Mouse (Mus musculus): ENCODE data around the gene Zeb2.
A peak's percentile ranks its signal among the peaks of the same experiment; 100 is the strongest.

Gene Zeb2

DNA sequence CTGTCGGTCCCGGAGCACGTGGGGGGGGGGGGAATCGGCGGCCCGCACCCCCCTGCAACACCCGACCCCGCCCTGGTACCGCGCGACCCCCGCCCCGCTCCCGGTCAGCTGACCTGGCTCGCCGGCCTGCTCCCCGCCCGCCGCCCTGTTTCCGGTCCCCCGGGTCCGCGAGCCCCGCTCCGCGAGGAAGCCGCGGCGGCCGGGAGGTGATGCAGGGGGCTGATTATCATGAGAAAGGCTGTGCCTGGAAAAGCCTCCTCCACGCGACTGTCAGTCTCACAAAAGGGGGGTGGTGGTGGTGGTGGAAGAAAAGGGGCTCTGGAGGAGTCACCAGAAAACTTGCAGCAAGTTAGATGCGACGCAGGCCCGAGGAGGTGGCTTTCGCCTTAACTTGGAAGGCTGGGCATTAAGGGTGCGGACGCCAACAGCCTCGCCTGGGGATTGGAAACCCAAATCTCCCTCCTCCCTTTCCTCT, at the start of gene Zeb2:
TSS of gene Zeb2 (minus strand) at position 309 of the 475 bp plus-strand sequence.
- peak; percentile 57 for DNase-seq (ENCODE audit: low spot score)

DNA sequence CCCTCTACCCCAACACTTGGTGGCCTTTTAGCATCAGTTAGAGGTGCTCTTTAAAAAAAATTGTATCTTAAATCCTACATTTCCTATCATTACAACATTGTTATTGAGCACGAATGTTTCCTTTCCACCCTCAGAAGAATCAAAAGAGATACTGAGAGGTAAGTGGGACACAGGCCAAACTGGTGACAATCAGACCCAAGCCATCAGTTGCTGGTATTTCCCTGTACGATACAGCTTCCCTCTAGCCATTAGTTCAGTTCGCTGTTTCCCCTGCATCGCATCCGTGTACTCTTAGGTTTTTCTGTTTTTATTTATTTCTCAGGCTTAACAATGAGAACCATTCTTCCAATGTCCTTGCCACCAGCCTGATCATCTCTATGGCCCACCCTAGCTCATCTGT, 41.6 kb upstream of the Zeb2 start:
- no peak for DNase-seq (ENCODE audit: low spot score)

DNA sequence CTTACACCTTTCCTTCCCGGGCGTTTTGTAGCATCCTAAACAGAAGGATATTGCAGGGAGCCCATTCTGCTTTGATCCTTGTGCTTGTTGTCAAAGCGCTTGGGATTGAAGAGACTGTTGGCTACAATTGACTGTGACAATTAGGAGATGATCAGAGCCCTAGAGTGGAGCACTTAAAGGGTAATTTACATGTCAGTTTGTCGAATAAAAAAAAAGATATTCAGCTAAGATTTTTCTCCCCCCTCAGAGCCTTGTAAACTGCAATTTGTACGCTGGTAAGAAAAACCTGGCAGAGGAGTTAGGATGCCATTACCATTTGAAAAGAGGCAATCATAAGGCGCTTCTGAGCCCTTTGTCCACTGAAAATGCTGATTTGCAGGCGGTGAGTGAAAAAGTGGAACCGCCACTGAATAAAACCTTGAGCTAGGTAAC, 41.2 kb upstream of the Zeb2 start:
- no peak for DNase-seq (ENCODE audit: low spot score)

DNA sequence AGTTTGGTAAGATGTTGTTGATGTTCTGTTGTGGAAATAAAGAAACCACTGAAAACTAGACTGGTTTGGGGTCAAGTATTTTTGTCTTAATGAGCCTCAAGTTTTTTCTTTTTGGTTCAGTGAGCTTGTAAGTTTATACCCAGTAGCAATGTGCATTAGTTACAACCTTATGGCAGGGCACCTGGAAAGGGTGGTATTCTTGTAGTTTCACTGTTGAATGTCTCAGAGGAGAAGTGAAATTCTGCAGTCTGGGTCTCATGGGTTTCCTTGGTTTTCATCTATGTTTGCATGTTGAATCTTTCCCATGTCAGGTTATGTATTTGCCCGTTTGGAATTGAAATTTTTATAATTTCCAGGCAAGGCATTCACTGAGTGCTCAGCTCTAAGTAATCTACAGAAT, 36.1 kb upstream of the Zeb2 start:
- no peak for DNase-seq (ENCODE audit: low spot score)

DNA sequence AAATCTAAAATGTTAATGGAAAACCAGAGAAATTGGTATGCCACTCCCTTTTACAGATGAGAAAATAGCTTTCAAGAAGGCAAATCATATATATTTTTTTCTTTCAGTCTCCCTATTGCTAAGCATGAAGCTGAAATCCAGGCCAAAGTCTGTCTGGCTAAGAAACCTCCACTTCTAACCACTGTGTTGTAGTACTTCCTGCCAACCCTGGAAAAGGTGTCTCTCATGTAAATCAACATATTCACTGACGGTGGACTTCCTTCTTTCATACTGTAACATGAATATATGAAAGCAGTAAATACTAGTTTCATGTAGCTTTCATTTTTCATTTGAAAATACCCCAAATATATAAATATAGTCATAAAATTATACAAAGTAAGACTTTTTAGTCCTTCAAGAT, 26.0 kb upstream of the Zeb2 start:
- DNase-seq (ENCODE audit: low spot score), result no peak

DNA sequence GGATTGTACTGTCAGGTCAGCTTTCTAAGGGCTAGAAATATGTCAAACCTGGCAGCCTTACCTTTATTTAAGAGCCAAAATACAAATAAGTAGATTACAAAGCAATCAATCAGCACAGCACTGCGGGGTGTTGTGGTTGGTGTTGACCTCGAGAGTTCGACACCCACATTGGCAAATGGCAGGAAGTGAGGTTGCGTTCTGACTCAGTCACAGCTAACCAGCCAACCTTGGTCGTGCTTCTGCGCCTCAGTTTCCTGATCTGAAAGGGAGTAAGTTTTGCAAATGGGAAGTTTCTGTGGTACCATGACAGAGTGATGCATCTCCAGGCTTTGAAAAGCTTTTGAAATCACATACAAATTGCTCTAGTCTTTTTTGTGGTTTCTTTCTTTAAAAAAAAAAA, 21.7 kb upstream of the Zeb2 start:
- DNase-seq (ENCODE audit: low spot score), result no peak

DNA sequence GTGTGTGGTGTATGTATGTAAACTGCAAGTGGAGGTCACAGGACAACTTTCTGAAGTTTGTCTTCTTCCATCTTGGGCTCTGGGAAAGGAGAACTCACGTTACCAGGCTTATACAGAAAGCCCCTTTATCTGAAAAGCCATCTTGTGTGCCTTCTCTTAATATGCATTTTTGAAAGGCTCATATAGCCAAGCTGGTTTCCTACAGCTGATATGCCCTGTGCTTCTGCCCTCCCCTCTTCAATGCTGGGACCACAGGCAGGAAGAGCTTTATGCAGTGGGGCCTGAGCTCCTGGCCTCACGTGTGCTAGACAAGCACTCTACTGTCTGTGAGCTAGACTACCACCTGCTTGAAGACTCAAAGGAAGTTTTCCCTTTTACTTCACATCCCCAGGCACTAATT, 19.6 kb upstream of the Zeb2 start:
- no peak for DNase-seq (ENCODE audit: low spot score)

DNA sequence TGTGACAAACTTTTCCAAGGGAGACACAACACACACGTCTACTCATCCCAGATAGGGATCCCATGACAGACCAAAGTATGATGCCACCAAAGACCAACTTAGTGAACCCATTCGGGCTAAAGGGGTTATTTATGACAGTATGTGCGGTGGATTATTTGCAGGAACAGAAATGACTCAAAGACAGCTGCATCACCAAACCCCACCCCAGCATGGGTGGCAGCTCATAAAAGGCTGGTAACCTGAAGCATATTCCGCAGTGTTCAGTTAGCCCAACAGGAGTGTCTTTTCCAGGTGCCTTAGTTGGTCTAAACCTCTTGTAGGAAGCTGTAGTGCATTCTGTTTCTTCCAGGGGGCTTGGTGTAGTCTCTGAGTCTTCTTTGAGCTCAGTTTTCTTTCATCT, 16.0 kb upstream of the Zeb2 start:
- DNase-seq (ENCODE audit: low spot score), result no peak

DNA sequence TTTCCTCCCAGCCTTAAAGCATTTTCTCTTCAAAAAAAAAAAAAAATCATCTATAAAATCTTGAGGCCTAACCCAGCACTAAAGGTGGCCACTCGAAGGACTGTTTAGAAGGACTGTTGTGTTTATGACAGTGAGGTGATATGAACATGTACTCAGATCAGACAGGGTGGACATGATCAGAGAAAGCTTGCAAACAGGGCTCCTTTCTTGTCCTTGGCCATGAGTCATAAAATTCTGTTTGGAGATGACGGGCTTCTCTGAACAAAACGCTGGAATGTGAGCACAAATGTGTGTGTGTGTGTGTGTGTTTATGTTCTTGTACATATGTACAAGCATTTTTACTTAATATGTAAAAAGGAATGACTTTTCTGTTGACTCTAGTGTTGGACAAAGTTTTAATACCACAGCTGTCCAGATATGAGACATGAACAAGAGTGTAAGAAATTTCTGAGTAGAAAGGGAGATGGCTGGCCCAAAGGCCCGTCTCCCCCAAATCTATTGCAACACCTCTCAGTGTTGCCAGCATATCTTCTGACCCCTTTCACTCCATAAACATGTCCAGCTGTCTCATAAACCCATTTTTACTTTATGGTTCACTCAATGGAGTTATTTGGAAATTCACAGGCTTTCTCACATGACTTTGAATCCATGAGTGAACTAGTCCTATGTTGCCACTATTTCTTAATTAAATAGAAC, 13.4 kb upstream of the Zeb2 start:
- no peak for DNase-seq (ENCODE audit: low spot score)

DNA sequence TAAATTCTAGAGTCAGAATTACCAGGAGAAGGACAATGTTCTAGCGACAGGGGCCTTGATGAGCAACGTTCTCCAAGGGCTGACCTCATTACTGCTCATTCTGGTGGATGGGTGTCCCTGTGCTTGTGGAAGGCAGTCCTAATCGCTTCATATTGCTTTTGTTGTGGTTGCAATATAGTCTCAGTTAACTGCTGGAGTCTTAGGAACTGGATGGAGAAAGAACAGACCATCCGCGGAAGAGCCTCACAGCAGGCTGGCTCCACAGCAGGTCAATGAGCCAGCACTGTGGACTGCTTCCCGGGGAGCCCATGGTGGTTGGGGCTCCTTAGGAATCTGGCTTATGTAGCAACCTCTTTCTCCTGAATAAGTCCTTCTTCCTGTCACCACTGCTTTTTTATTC, 12.4 kb upstream of the Zeb2 start:
- no peak for DNase-seq (ENCODE audit: low spot score)

DNA sequence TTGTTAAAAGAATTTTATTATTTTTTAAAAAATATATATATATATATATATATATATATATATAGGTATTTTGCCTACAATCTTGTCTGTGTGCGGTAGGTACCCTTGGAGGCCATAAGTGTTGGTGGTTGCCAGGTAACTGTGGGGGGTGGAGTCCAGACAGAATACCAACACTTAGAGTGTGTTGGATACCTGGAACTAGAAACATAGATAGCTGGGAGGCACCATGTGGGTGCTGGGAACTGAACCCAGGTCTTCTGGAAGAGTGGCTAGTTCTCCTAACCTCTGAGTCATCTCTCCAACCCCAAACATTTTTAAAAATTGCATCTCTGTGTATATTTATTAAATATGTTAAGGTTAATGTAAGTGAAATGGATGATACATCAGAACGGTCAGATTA, 11.5 kb upstream of the Zeb2 start:
- no peak for DNase-seq (ENCODE audit: low spot score)

DNA sequence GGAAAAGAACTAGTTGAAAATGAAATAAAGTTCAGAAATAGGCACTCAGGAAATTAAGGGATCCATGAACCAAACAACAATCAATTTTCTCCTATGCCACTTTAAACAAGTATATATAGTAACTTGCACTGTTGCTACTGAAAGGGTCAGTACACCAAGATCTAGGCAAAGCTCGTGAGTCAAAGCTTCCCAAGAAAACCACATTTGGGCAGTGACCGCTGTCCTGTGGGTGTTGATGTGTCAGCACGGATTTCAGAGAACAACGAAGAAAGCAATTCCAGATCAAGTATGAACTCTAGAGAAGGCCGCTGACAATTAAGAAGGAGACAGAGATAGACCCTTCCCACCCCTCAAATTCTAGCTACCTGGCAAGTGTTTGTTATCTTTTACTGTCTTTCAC, 9.2 kb upstream of the Zeb2 start:
- no peak for DNase-seq (ENCODE audit: low spot score)

DNA sequence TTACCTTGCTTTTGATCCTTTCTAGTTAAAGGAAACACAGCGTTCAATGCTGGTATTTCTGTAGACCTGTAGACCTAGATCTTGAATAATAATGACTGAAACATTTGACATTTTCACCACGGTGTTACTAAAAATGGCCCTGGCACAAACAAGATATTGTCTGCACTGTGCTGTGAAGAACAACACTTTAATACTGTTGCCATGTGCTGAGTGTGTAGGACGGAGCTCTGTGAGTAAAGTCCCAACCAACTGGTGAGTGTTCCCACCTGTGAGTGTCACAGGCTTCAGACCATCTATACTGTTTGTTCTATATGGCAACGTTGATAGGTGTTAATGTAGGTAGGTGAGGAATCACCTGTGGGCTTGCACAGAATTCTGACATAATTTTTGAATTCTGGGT, 8.0 kb upstream of the Zeb2 start:
- no peak for DNase-seq (ENCODE audit: low spot score)

DNA sequence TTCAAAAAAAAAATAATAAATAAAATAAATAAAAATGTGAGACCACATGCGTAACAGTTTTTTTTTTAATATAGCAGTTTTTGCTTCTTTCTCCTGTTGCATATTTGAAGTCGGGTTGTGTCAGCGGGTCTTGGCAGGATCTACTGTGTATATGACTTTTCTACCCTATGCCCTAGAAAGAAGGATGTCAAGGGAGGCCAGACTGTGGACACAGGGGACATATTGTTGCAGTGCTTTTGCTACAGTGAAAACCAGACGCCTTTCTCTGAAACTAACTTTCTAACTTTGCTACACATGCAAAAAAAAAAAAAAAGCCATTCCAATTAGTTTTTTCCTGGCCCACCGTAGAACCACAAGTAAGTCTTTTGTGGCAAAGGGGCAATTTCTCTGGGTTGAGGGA, 6.3 kb upstream of the Zeb2 start:
- no peak for DNase-seq (ENCODE audit: low spot score)

DNA sequence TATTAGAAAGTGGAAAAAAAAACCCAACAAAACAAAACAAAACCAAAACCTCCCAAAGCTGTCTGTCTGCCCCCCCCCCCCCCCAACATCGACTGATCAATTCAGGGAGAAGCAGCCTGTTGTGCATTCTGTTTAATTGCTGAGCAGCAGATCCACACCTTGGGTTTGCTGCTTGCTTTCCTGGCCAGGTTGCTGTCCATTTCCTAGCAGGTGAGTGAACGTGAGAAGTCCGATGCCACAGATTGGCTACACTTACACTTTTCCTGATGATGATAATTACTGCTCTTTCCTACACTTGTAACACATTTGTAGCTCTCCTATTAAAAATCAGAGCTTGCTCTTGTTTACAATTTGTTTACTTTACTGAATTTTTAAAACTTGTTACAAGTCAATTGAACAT, 926 bp upstream of the Zeb2 start:
- DNase-seq (ENCODE audit: low spot score), result no peak

DNA sequence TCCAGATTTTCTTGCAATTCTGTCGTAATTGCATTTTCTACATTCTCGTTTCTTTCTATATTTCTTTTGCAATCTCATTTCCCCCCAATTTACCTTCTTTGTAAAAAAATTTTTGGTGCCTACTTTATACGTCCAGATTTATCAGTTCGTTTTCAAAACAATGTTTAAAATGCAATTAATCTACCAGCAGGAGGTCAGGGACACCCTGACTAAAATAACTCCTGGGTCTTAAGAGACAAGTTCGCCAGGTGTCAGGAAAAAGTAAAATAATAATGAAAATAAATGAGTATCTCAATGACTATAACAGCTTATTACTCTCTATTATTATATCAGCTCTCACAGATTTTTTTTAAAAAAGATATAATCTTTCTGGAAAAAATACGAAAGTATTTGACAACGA, 397 bp upstream of the Zeb2 start:
- no peak for DNase-seq (ENCODE audit: low spot score)

DNA sequence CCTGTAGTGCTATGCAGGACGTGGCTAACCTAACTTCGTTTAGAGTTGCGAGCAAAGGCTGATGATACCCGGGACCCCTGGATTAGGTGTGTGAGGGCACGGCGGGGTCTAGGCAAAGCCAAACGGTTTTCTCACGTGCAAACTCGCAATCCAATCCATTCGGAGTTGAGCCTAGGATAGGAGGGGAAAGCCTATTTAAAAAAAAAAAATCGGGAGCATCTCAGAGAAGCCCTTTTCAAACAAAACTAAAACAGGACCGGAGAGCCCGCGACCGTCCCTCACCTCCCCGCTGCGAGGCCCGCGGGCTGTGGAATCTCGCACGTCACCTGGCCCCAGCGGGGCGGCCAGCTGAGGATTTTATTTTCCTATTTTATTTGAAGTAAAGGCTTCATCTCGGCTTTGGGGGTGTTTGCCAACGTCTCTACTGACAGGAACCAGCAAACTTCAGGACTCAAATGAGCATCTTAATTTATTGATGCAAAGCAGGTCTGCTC, 617 bp downstream of the Zeb2 start:
- no peak for DNase-seq (ENCODE audit: low spot score)

DNA sequence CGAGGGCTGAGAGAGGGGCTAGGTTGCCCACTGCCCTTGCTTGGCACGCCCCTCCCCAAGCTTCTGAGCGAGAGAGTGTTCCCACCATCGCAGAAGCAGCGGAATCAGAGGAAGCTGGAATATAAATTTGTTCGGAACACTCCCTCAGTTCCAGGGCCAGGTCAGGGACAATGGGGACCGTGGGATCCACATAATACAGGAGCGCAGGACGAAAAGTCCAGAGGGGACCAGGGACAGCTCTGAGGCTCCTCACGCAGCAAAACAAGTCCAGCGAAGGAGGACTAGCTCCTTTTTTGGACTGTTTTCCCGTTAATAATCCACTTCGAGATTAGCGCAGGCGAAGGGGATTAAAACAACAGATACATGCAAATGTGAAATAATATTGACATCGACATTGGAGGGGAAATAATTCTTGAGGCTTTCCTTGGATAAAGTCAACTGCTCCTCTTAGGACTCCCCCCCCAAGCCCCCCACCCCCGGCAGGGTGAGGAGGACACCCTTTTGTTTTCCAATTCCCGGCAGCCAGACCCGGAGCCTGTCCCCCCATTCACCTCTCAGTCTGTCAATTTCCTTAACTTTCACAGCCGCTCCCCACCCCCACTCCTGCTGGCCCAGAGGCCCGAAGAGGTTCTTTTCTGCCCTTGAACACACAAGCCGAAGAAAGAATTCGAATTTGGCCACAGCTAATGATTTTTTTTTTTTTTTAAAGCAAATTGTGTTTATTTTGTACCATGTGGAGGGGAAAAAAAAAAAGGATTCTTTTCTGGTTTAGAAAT, 1.3 kb downstream of the Zeb2 start:
- peak; percentile 61 for DNase-seq (ENCODE audit: low spot score)

DNA sequence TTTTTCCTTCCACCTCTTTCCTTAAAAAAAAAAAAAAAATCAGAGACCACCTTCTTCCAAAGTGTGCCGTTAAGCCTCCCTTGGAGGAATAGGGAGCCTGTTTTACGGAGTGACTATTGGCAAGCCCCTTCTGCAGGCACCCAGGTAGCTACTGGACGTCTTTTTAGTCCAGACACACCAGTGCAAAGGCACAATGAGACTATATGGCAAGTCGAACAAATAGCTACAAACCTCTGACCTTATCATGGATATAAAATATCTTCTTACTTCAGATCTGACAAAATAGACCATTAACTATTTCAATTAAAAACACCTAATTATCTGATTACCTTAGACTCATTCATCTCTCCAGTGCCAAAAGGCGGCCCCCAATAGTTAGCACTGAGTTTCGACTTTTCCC, 2.0 kb downstream of the Zeb2 start:
- no peak for DNase-seq (ENCODE audit: low spot score)

DNA sequence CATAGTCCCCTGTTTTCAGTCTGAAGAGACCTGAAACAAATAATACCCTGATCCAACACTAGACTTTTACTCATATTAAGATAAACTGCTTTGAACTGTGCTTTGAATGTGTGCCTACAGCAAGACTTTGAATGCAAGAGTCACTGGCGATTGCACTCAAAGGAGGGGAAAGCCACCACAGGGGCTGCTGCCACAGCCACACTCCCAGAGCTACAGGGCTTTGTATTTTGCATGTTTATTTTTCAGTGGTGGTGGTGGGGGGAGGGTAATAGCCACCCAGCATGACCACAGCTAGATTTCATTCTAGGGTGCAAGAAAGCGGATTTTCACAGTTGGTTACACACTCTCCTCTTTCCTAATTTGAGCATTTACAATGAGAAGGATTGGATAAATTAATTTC, 2.6 kb downstream of the Zeb2 start:
- no peak for DNase-seq (ENCODE audit: low spot score)

DNA sequence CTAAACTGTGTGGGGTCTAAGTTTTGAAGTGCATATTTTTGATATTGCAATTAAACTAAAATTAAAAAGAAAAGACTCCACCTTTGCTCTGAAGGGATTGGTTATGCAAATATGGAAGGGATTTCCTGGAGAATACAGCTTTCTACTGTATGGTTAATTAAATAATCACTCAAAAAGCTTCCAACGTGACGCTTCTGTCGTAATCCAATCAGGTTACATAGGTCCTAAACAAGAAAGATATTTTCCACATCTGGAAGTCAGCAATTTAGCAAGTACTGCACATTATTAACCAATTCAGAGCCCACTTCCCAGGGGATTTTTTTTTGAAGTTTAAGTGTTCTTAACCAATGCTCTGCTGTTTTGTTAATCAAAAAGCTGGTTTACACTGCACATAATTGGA, 3.3 kb downstream of the Zeb2 start:
- DNase-seq (ENCODE audit: low spot score), result no peak

DNA sequence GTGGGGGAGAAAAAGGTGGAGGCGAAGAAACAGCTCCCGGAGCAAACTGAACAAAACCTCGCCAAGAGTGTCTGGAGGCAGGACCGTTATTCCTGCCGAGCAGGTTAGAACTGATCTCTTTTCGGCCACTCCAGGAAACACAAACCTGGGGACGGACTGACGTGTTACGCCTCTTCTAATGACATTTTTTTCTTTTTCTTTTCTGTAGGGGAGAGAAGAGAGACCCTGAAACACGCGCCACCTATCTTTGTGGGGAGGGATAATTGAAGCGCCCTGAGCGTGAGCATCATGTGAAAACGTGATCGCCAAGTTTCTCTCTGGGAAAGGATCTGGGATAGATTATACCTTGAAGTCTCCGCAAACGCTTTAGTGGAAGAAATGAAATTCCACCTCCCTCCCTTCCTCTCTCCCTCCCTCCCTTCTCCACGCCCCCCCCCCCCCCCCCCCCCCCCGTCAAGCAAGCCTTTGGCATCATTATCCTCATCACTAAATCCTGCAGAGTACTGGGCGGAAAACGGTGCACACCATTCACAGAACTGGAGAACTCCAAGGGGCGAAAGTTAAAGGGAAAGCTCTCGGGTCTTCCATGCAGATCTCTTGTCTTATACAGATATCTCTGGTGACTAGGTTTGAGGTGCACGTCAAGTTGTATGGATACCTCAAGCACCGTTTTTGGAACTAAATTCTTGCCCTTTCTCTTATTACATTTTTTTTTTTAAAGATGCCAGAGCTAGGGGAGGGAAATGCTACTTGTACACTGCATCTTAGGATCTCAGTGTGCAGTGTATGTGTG, 4.1 kb downstream of the Zeb2 start:
- DNase-seq (ENCODE audit: low spot score), result peak; percentile 58
